Mouse (Mus musculus) liver, embryonic 13.5 days (tissue): Measurements from ENCODE around the gene Ttyh3. TPM values are rescaled to one million over a fixed set of nuclear protein-coding genes. Genes with fewer than 3 reads are reported as not detected.
A peak's percentile ranks its signal among the peaks of the same experiment; 100 is the strongest.

Experiments used
- ATAC-seq: fragments of 200-750 bp; cut with Nextera tagmentation; 2 replicates; pipeline ENCODE4 v1.8.0; 2017; ENCODE audit warnings: low read depth, mild to moderate bottlenecking, moderate number of reproducible peaks, moderate library complexity
- DNase-seq: peaks from one replicate; pipeline ENCODE4 v3.0.0; 2022
- H3K27ac ChIP-seq: fragments of 300-500 bp; sonication (generic); 2 replicates; pipeline ENCODE4 v1.5.1; 2015; ENCODE audit warnings: moderate library complexity, mild to moderate bottlenecking, inconsistent platforms
- H3K27me3 ChIP-seq: fragments of 300-500 bp; sonication (generic); 2 replicates; pipeline ENCODE4 v1.6.1; 2015; ENCODE audit warnings: mild to moderate bottlenecking, inconsistent platforms
- H3K36me3 ChIP-seq: fragments of 300-500 bp; sonication (generic); 2 replicates; pipeline ENCODE4 v1.6.1; 2015; ENCODE audit warnings: mild to moderate bottlenecking, inconsistent platforms
- H3K4me1 ChIP-seq: fragments of 300-500 bp; sonication (generic); replicated peaks from 2 replicates; pipeline ENCODE4 v1.6.1; 2015; ENCODE audit warnings: inconsistent platforms
- H3K4me2 ChIP-seq: fragments of 300-500 bp; sonication (generic); 2 replicates; pipeline ENCODE4 v1.6.1; 2015; ENCODE audit warnings: inconsistent platforms, mild to moderate bottlenecking, moderate library complexity
- H3K4me3 ChIP-seq: fragments of 300-500 bp; sonication (generic); replicated peaks from 2 replicates; pipeline ENCODE4 v1.5.1; 2015; ENCODE audit warnings: mild to moderate bottlenecking, inconsistent platforms
- H3K9ac ChIP-seq: fragments of 300-500 bp; sonication (generic); 2 replicates; pipeline ENCODE4 v1.6.1; 2015; ENCODE audit warnings: mild to moderate bottlenecking, inconsistent platforms
- H3K9me3 ChIP-seq: fragments of 300-500 bp; sonication (generic); replicated peaks from 2 replicates; pipeline ENCODE4 v1.6.1; 2016; ENCODE audit warnings: inconsistent platforms
- WGBS: fragments of 180-500 bp; shearing (Covaris S2); methylation state at CpG from one replicate; pipeline ENCODE4 v1.1.7; 2015; ENCODE audit not compliant: insufficient replicate concordance; 5-methylcytosine and 5-hydroxymethylcytosine counted together
- polyA plus RNA-seq: library from polyadenylated mRNA; unstranded; fragments of >200 nt; fragmentation: Nextera tagmentation; extraction: Ambion mirVana; gene quantifications from 2 replicates; pipeline ENCODE4 v1.2.1, GENCODE M21; 2015

Gene Ttyh3
- polyA plus RNA-seq, 1 experiment from 2014 or later, result 4.8 TPM

DNA sequence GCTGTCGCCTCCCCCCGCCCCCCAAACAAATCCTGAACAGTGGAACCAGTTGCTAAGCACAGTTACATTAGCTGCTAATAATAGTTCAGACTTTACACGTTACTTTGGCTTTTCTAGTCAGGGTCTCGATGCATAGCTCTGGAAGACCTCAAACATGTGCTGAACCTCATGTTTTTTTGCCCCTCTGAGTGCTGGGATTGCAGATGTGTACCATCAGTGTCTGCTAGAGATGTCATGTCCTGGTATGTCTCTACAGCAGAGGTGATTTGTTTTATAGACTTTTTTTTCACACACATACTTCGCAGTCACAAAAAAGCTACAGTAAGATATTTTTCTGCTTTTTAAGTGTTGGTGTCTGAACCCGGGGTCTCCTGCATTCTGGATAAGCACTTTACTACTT, 23.3 kb upstream of the Ttyh3 start:
- Histone ChIP-seq H3K27me3 (no peaks in the 10 kb centered on the region), H3K9me3 (0 out of 2 replicates have a peak, but pooled peaks cover 8% of the 10 kb centered on the region), H3K4me3 (no peak overlapping the region), H3K9ac (no peak overlapping the region), H3K4me1 (0 out of 2 replicates have a peak, but pooled peaks cover 5% of the 10 kb centered on the region), H3K27ac (no peak overlapping the region), H3K4me2 (no peak overlapping the region), H3K36me3 (peaks cover 34% of the 10 kb centered on the region)
- no peak for ATAC-seq
- WGBS, result 78% methylated on average over 6 of the region's 6 CpGs
- DNase-seq, result no peak

DNA sequence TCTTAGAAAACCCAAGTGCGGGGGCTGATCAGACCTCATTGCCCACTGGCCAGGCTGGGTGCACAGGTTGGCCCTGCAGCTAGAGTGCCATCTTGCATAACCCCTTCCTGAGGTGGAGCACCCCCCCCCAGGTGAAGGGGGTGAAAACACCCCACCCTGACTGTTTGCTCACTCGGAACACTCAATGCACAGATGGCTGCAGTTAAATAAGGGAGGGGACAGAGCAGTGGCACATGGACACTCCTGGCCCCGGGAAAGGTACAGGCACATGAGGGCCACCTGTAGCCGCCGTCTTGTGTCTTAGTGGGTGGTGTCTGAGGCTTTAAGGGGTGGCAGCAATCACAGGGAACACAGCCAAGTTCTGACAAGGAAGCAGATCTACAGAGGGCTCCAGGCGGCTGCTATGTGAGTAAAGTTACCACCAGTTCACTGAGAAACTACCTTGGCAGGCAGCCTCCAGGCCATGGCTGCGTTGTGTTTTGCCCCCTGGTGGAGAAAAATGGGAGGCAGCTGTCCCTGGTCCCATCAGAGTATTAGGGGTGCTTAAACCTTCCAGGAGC, 14.9 kb upstream of the Ttyh3 start:
- ATAC-seq, result peak; percentile 35; the same call in 1 of the 2 replicates
- Histone ChIP-seq H3K9ac (no peak overlapping the region), H3K27ac (no peak overlapping the region), H3K27me3 (peaks cover 5% of the 10 kb centered on the region; the same call in 1 of the 2 replicates), H3K4me2 (no peak overlapping the region), H3K4me1 (peaks cover 29% of the 10 kb centered on the region), H3K36me3 (peaks cover 5% of the 10 kb centered on the region), H3K4me3 (no peak overlapping the region), H3K9me3 (0 out of 2 replicates have a peak, but pooled peaks cover 2% of the 10 kb centered on the region)
- WGBS, result 44% methylated on average over 7 of the region's 7 CpGs
- no peak for DNase-seq

DNA sequence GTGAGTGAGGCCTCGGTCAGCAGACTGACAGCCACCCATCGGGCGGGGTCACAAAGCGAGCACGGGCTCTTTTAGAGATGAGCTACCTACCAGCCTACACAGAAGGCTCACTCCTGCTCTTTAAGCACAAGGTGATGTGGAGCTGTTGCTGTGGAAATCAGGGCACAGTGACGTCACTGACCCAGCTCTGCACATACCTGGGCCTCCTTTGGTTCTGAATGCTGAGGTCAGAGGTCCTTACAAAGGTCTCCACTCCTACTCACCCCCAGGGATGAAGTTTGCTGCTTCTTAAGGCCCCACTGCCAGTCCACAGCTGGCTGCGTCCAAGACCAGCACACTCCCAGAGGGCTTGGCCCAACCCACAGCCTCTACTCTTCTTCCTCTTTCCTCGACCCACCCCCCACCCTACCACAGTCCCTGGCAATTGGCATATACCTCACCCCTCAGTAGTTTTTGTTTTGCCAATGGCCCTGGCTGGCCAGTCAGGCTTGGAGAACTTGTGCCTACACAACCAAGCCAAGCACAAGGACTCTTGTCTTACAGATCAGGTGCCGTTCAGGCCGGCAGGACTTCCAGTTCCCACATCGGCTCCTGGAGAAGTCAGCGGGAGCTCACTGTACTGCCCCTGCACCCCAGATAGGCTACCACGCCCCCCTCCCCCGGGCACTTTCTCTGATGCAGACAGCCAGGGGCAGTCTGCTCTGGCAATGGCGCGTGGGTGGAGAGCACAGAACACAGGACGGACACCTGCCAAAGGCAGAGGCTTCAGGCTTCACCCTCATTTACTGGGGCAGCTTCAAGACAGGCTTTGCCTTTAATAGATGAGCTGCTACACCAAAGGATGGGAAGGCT, 14.1 kb upstream of the Ttyh3 start:
- no peak for ATAC-seq
- Histone ChIP-seq H3K36me3 (no peaks in the 10 kb centered on the region), H3K9me3 (no peaks in the 10 kb centered on the region), H3K27me3 (peaks cover 5% of the 10 kb centered on the region; the same call in 1 of the 2 replicates), H3K4me3 (no peak overlapping the region), H3K27ac (no peak overlapping the region), H3K4me1 (peaks cover 27% of the 10 kb centered on the region), H3K9ac (no peak overlapping the region), H3K4me2 (no peak overlapping the region)
- WGBS, result 49% methylated on average over 17 of the region's 17 CpGs
- no peak for DNase-seq

DNA sequence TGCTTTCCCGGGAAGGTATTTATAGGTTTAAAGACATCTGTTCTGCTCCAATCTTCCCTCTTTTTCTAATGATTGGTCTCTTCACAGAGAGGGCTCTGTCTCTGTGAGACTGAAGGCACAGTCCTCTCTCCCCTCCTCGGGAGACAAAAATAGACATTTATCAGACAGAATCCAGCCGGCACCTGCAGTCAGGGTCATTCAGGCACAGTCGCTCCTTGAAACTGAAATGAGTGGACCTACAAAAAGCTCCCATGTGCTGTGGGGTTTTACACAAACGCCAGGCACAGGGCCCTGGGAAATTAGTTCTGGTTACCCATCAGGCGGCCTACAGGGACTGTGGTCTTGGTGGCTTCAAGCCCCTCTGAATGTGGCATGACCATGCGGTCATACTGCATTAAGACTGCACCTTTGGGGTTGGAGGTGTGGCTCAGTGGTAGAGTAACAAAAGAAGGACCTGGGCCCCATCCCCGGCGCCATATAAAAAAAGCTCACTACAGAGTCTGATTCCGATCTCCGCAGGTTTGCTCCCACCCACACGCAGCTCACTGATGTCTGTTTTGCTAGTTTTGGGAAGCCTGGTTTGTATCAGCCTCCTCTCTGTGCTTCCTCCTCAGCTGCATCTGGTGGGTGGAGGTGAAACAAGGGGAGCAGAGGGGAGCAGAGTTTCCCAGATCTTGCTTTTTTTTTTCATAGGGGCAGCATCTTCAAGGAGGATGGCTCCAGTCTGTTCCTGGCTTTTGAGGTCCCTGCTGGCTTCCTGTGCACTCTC, 13.2 kb upstream of the Ttyh3 start:
- Histone ChIP-seq H3K4me1 (peaks cover 24% of the 10 kb centered on the region), H3K27me3 (peaks cover 5% of the 10 kb centered on the region; the same call in 1 of the 2 replicates), H3K9ac (no peak overlapping the region), H3K4me3 (no peak overlapping the region), H3K27ac (no peak overlapping the region), H3K36me3 (no peaks in the 10 kb centered on the region), H3K9me3 (no peaks in the 10 kb centered on the region), H3K4me2 (no peak overlapping the region)
- ATAC-seq, result no peak
- WGBS, result 60% methylated on average over 12 of the region's 12 CpGs
- no peak for DNase-seq

DNA sequence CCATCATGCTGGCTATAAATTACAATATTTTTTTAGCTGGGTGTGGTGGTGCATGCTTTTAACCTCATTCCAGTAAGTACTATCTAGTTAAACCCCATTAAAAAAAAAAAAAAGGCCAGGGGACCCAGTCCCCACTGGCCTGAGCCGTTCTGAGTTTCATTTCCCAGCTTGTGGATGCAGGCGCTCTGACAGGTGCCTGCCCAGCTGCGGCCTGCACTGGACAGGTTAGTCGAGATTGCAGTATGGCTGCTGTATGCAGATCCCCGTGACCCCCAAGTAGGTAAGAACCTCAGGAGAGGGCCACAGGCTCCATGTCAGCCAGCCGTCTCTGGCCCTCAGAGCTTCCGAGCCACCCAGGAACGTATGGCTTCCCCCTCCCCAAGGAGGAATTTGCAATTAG, 12.6 kb upstream of the Ttyh3 start:
- Histone ChIP-seq H3K9ac (no peak overlapping the region), H3K27me3 (peaks cover 5% of the 10 kb centered on the region; the same call in 1 of the 2 replicates), H3K9me3 (no peaks in the 10 kb centered on the region), H3K27ac (no peak overlapping the region), H3K4me2 (no peak overlapping the region), H3K36me3 (no peaks in the 10 kb centered on the region), H3K4me3 (no peak overlapping the region), H3K4me1 (peaks cover 24% of the 10 kb centered on the region)
- ATAC-seq (no peak), DNase-seq (no peak)
- WGBS, result 72% methylated on average over 8 of the region's 8 CpGs

DNA sequence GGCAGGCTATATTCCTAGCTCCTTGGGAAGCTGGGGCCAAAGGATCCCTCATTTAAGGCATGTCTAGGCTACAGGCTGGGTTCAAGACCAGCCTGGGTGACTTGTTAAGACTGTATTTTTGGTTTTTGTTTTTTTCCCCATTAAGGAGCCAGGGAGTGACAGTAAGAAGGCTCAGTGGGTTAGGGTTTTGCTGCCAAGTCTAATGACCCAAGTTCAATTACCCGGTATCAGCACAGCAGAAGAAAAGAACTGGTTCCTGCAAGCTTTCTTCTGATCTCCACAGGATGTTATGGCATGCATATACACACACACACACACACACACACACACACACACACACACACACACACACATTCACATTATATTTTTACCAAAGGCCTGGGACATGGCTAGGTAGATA, 11.6 kb upstream of the Ttyh3 start:
- 90% methylated on average over 1 of the region's 1 CpGs for WGBS
- Histone ChIP-seq H3K27me3 (peaks cover 5% of the 10 kb centered on the region; the same call in 1 of the 2 replicates), H3K27ac (no peak overlapping the region), H3K4me3 (no peak overlapping the region), H3K9me3 (no peaks in the 10 kb centered on the region), H3K4me1 (peaks cover 24% of the 10 kb centered on the region), H3K4me2 (no peak overlapping the region), H3K9ac (no peak overlapping the region), H3K36me3 (no peaks in the 10 kb centered on the region)
- DNase-seq (no peak), ATAC-seq (no peak)

DNA sequence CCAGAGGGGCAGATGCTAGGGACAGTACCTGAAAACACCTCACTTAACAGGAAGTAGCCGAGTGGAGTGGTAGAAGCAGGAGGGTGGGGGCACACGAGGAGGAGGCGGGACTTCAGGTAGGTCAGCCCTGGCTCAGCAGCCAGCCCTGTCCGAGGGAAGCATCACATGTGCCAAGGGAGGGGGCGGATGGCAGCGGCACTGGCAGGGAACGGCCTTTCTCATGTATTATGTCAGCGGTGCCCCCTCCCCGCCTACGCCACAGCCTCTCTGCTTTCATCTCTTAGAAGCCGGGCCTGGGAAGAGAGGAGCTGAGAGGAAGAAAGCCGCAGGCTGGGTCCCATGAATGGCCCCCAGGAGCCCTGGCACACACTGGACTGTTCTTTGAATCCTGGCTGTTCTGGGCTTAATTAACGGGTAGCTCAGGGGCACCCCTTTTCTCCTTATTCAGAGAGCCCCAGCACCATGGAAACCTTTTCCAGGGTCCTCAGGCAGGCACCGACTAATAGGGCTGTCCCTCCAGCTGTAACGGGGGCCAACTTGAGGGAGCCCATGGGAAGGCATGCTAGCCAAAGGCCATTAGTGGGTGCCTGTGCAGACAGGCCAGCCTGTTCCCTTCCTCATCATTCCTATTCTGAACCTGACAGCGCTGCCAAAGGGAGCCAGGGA, 10.9 kb upstream of the Ttyh3 start:
- H3K9ac ChIP-seq, result no peak overlapping the region

DNA sequence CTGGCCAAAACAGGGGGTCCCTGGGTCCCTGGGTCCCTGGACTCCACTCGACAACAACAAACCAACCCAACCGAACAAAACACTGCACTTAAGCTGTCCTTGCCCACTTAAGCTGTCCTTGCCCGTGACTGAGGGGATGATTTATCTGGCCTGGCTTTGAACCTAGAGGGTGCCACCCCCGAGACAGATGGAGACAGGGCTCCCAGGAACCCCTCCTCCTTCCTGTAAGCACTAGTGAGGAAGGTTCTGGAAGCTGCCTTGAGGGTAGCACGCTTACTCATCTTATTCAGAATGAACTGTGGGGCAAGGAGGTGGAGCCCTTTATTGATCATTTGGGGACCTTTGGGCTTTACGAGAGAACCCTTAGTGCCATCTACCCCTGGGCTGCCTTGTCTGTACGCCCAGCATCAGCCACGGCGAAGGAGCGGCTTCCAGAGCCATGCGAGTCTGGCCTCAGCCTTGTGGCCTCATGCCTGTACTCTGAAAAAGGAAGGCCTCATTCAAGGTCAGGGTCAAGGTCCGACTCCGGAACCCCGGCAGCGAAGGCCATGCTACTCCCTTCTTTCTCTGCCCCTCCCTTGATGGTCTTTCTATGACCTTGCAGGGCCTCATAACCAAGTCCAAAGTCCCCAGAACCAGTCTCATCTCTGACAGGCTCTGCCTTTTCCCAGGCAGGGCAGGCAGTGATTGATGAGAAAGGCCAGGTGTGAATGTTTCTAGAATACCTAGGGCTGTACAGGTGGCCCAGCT, 5.4 kb upstream of the Ttyh3 start:
- Histone ChIP-seq H3K4me3 (no peak overlapping the region), H3K4me1 (peaks cover 32% of the 10 kb centered on the region), H3K36me3 (no peaks in the 10 kb centered on the region), H3K9ac (no peak overlapping the region), H3K4me2 (no peak overlapping the region), H3K9me3 (no peaks in the 10 kb centered on the region), H3K27me3 (peaks cover 6% of the 10 kb centered on the region; the same call in 1 of the 2 replicates), H3K27ac (no peak overlapping the region)
- no peak for ATAC-seq
- 72% methylated on average over 15 of the region's 15 CpGs for WGBS
- DNase-seq, result no peak

More for the DNA sequence above, 10.9 kb upstream of the Ttyh3 start:
- DNase-seq (no peak), ATAC-seq (no peak)
- Histone ChIP-seq H3K4me2 (no peak overlapping the region), H3K36me3 (no peaks in the 10 kb centered on the region), H3K9me3 (no peaks in the 10 kb centered on the region), H3K27me3 (peaks cover 5% of the 10 kb centered on the region; the same call in 1 of the 2 replicates), H3K4me1 (peaks cover 24% of the 10 kb centered on the region), H3K27ac (no peak overlapping the region), H3K4me3 (no peak overlapping the region)
- 56% methylated on average over 16 of the region's 16 CpGs for WGBS

DNA sequence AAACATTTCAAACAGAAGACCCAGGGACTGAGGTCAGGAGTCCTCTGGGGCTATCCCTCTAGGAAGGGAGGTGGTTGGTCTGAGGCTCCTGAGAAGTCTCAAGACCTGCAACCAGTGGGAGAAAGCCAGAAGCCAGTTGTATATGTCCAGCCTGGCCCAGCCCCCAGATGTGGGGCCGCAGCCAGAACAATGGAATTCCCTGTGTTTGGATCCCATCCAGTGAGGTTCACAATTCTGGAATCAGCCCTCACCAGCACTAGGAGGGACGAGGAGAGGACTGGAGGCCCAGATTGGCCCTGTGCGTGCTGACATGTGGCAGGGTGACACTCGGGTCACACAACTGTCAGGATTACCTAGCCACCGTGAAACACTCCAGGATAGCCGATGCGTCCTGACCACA, 3.8 kb upstream of the Ttyh3 start:
- Histone ChIP-seq H3K9ac (no peak overlapping the region), H3K36me3 (no peaks in the 10 kb centered on the region), H3K4me3 (no peak overlapping the region), H3K4me2 (no peak overlapping the region), H3K9me3 (no peaks in the 10 kb centered on the region), H3K27ac (no peak overlapping the region), H3K4me1 (peaks cover 44% of the 10 kb centered on the region), H3K27me3 (peaks cover 6% of the 10 kb centered on the region; the same call in 1 of the 2 replicates)
- WGBS, result 76% methylated on average over 7 of the region's 7 CpGs
- ATAC-seq, result no peak
- no peak for DNase-seq

DNA sequence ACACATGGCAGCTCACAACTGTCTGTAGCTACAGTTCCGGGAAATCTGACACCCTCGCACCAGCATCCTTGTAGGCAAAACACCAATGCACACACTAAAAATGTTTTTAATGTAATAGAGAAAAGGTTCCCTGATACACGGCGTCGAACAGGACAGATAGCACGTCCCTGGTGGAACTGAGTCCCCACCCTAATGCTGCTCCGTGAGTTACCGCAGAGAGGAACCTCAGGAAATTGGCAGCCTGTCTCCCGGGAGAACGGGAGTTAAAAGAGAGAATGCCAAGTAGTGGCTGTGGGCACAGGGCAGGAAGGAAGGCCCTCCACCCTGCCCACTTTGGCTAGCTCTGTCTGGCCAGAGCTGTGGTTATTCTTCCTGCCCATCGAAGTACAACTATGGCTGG, 2.4 kb upstream of the Ttyh3 start:
- ATAC-seq (no peak), DNase-seq (no peak)
- Histone ChIP-seq H3K4me1 (peaks cover 57% of the 10 kb centered on the region), H3K27me3 (peaks cover 6% of the 10 kb centered on the region; the same call in 1 of the 2 replicates), H3K4me3 (no peak overlapping the region), H3K9me3 (no peaks in the 10 kb centered on the region), H3K4me2 (no peak overlapping the region), H3K9ac (no peak overlapping the region), H3K27ac (no peak overlapping the region), H3K36me3 (0 out of 2 replicates have a peak, but pooled peaks cover 2% of the 10 kb centered on the region)
- WGBS, result 54% methylated on average over 11 of the region's 11 CpGs
